Mouse (Mus musculus) splenic B cell, adult 2 months (primary cell): ENCODE data around the gene Cdip1.
A peak's percentile ranks its signal among the peaks of the same experiment; 100 is the strongest.

Experiments
- DNase-seq: peaks from one replicate; pipeline ENCODE4 v3.0.0-alpha.2; 2011; ENCODE audit warnings: low read depth, low spot score
- H3K27me3 ChIP-seq: 2 replicates; pipeline ENCODE4 v1.6.1; 2012; ENCODE audit warnings: mild to moderate bottlenecking, low read length, moderate library complexity, mixed read lengths; ENCODE audit not compliant: control insufficient read depth, poor library complexity, insufficient read depth, severe bottlenecking
- H3K36me3 ChIP-seq: 2 replicates; pipeline ENCODE4 v1.6.1; 2012; ENCODE audit warnings: mild to moderate bottlenecking, low read length, moderate library complexity, mixed read lengths; ENCODE audit not compliant: control insufficient read depth, poor library complexity, insufficient read depth, severe bottlenecking

The Cdip1 gene

DNA sequence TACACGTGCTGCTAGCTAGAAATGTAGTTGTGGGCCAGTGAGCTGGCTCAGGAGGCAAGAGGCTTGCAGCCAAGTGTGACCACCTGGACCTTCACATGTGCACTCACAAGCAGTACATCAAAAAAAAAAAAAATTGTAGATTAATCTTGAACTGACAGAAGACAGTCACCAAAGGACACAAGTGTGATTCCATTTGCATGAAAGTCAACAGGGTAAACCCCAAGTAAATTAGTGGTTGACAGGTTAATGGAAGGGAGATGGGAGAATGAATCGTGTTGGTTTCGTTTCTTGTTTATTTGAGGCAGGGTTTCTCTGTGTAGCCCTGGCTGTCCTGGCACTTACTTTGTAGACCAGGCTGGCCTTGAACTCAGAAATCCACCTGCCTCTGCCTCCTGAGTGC lies 72.2 kb downstream of the Cdip1 start:
- peak; percentile 51 for DNase-seq
- Histone ChIP-seq H3K27me3 (no peaks in the 10 kb centered on the region), H3K36me3 (no peaks in the 10 kb centered on the region)

DNA sequence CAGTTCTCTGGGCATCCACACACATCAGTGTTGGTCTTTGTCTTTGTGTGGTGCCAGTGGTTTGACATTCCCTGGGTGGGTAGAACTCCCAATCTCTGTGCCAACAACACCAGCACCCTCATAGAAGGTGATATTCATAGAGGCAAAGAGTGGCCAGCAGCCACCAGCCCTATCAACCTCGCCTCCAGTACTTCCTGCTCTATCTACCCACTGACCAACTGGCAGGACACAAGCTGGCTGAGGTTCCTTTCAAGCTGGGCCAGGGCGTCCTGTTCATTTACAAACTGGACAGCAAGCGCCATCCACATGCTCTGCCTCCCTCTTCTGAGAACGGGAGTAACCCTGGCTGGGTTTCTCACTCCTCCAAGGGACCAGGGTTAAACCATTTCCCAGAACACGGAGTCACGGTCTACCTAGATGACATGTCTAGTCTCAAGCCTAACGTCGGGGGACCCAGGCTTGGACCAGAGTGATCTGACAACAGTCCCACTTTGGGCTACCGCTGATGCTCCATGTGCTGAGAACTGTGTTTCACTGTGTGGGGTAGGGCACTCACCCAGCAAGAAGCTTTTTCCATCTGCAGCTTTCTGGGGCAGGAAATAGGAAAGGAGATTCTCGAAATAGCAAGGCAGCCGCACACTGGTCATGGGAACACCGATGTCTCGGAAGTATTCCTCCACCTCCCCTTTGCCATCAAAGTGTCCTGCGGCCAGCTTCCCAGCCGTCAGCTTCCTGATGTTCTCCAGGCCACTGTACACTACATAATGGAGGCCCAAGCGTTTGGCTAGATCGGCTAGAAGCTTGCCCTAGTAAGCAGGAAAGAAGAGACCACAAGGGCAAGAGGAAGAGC lies 76.0 kb downstream of the Cdip1 start:
- DNase-seq = no peak
- H3K36me3 ChIP-seq = 0 out of 2 replicates have a peak, but pooled peaks cover 3% of the 10 kb centered on the region
- H3K27me3 ChIP-seq = no peaks in the 10 kb centered on the region

DNA sequence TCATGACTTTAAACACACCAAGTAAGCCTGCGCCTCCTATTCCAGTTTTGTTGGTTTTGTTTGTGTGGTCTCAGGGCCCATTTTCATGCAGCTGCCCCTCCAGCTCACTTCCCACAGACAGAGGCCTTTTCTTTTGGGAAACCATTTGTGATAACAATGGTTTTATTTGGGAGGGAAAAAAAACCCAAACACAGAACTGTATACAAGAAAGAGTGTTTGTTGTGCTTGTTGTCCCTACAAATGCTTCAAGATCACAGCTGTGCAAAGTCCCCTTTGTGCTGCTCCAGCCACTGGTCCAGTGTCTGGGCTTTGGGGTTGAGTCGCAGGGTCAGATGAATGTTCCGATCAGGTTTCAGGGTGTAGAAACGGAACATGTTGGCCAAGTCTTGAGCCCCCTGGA lies 78.9 kb downstream of the Cdip1 start:
- DNase-seq = no peak
- peaks cover 7% of the 10 kb centered on the region; the same call in 1 of the 2 replicates for H3K36me3 ChIP-seq

DNA sequence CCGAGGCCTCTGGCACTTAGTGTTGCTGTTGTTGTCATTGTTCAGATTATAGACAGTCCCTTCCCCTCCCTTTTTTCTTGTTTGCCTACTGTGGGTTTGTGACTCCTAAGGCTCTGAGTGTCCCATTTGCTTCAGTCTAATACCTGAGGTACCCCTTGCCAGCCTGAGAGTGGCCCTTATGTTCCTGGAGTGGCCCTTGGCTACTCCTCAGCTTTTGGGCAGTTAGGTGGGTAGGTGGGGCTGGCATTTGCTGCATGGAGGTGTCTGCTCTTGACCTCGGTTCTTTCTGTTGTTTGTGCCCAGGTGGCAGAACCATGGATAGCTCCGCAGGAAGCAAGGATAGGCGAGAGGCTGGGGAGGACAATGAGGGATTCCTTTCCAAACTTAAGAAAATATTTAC lies 84.6 kb downstream of the Cdip1 start:
- no peak for DNase-seq
- peaks cover 19% of the 10 kb centered on the region; the same call in 1 of the 2 replicates for H3K36me3 ChIP-seq
- no peaks in the 10 kb centered on the region for H3K27me3 ChIP-seq

More for the DNA sequence above, 78.9 kb downstream of the Cdip1 start:
- H3K27me3 ChIP-seq = no peaks in the 10 kb centered on the region

DNA sequence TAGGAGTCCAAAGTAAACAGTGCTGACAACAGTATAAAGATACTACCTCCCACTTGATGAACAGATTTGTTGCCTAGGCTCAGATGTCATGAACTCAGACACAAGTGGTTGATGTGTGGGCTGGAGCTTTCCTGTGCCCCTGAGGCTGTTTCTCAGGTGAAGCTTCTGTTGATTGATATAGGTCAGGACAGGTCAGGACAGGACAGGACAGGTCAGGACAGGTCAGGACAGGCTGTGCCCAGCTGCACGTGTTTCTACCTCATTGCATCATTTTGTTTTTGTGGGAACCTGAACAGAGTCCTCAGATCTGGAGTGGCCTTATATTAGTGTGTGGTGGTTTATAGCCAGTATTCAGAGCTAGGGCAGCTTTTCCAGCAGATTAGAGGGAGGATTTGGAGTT lies 87.4 kb downstream of the Cdip1 start:
- DNase-seq = no peak
- peaks cover 22% of the 10 kb centered on the region for H3K36me3 ChIP-seq
- H3K27me3 ChIP-seq = no peaks in the 10 kb centered on the region; the same call in 1 of the 2 replicates

DNA sequence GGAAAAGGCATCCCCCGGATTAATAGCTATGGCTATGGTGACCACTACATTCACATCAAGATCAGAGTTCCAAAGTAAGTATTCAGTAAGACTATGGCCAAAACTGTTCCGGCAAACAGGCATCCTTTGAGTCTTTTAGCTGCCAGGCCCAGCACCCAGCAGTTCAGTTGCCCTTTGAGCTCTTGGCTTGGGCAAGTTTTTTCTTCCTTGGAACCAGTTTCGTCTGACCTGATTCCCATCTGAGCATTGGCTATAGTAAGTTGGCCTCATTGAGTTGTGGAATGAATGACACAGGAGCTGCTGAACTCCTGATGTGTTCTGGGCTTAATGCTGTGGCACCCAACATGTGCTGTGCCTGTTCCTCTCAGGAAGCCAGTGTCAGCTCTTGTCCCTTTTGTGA lies 88.9 kb downstream of the Cdip1 start:
- DNase-seq = no peak
- Histone ChIP-seq H3K27me3 (no peaks in the 10 kb centered on the region; the same call in 1 of the 2 replicates), H3K36me3 (peaks cover 23% of the 10 kb centered on the region)
